Mouse (Mus musculus): ENCODE data around the gene Irgq. TPM values are rescaled to one million over a fixed set of nuclear protein-coding genes. Genes with fewer than 3 reads are reported as not detected.

Gene Irgq
- polyA plus RNA-seq, 1 experiment from 2014 or later, result 8.0 TPM

DNA sequence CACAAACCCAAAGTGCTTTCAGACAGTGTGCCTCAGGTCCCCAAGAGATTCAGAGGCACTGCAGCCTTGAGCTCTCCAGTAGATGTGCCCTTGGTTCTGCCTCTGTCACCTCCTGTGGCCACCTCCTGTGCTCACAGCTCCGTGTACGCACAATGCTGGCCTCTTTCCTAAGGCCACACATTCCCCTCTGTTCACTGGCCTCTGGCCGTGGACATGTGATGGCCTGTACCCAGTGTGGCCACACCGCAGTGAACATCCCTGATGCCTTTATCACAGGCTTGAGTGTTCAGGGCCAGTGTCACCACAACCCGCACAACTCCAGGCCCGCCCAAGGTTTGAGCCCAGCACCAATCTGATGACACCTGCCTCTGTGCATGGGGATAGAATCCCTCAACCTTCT is 54.4 kb downstream of the Irgq start:
- WGBS, result 83% methylated on average over 6 of the region's 6 CpGs
- peaks cover 2 to 7% of the 10 kb centered on the region in 2 experiments; a peak in 3 of 4 replicates for H3K4me1 ChIP-seq (ENCODE audit: control insufficient read depth in 2 of 2, insufficient read depth in 2 of 2, low read length in 2 of 2)
- no peak overlapping the region for H3K4me2 ChIP-seq (ENCODE audit: low read length)
- no peak overlapping the region for H3K4me3 ChIP-seq (ENCODE audit: control insufficient read depth in 1 of 2, insufficient read depth in 1 of 2, low read depth in 1 of 2, low read length in 2 of 2)
- no peaks in the 10 kb centered on the region for H3K36me3 ChIP-seq (ENCODE audit: control insufficient read depth, insufficient read depth, low read length)
- ATAC-seq (ENCODE audit: insufficient number of reproducible peaks, insufficient read depth, low FRiP score, low read depth), result no peak
- H3K27ac ChIP-seq (replicated peaks in 1 of 2; ENCODE audit: control insufficient read depth in 1 of 2, insufficient read depth in 1 of 2, low read depth in 2 of 2, low read length in 2 of 2), result no peak overlapping the region
- H3K9me3 ChIP-seq (ENCODE audit: control insufficient read depth, low read length), result no peaks in the 10 kb centered on the region
- H3K27me3 ChIP-seq (ENCODE audit: control insufficient read depth, insufficient read depth, low read length), result peaks cover 37% of the 10 kb centered on the region
- no peak overlapping the region for H3K9ac ChIP-seq (ENCODE audit: low read length)

DNA sequence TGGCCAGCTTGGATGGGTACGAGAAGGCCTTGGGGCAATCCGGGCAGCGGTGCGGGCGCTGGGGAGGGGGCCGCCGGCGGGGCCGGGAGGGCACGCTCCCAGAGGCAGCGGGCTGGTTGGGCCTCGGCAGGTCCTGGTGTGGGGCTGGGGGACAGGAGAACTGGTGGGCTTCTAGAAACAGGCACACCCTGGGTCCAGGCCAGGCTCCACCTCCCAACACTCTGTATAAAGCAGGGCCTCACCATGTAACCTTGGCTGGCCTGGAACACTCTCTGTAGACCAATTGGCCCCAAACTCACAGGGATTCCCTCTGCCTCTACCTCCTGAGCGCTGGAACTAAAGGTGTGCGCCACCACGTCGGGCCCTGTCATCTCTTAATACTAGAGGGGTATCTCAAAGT is 55.5 kb downstream of the Irgq start:
- peaks cover 2 to 7% of the 10 kb centered on the region in 2 experiments; a peak in 3 of 4 replicates for H3K4me1 ChIP-seq (ENCODE audit: control insufficient read depth in 2 of 2, insufficient read depth in 2 of 2, low read length in 2 of 2)
- H3K27ac ChIP-seq (replicated peaks in 1 of 2; ENCODE audit: control insufficient read depth in 1 of 2, insufficient read depth in 1 of 2, low read depth in 2 of 2, low read length in 2 of 2), result no peak overlapping the region
- WGBS, result 29% methylated on average over 16 of the region's 16 CpGs
- no peak overlapping the region for H3K9ac ChIP-seq (ENCODE audit: low read length)
- no peak overlapping the region for H3K4me2 ChIP-seq (ENCODE audit: low read length)
- peaks cover 37% of the 10 kb centered on the region for H3K27me3 ChIP-seq (ENCODE audit: control insufficient read depth, insufficient read depth, low read length)
- no peak overlapping the region for H3K4me3 ChIP-seq (ENCODE audit: control insufficient read depth in 1 of 2, insufficient read depth in 1 of 2, low read depth in 1 of 2, low read length in 2 of 2)
- H3K36me3 ChIP-seq (ENCODE audit: control insufficient read depth, insufficient read depth, low read length), result no peaks in the 10 kb centered on the region
- no peaks in the 10 kb centered on the region for H3K9me3 ChIP-seq (ENCODE audit: control insufficient read depth, low read length)
- no peak for ATAC-seq (ENCODE audit: insufficient number of reproducible peaks, insufficient read depth, low FRiP score, low read depth)

DNA sequence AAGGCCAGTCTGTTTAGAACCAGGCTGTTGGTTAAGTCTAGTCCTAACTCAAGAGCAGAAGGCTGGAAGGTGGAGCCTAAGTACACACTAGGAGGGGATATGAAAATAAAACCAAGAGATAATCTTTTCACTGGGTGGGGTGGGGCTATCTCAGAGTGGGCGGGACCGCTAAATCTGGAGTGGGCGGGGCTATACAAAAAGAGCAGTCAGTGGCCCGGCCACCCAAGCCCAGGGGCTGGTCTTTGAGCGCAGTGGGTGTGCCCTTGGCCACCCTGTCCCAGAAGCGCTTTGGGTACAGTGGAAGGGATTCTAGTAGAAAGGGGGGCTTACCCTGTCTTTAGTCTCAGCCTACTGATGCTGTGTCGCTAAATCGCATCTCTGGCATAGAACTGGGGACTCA is 56.3 kb downstream of the Irgq start:
- 7% methylated on average over 8 of the region's 8 CpGs for WGBS
- H3K4me1 ChIP-seq (ENCODE audit: control insufficient read depth in 2 of 2, insufficient read depth in 2 of 2, low read length in 2 of 2), result peaks cover 2 to 7% of the 10 kb centered on the region in 2 experiments; a peak in 3 of 4 replicates
- no peak overlapping the region for H3K27ac ChIP-seq (replicated peaks in 1 of 2; ENCODE audit: control insufficient read depth in 1 of 2, insufficient read depth in 1 of 2, low read depth in 2 of 2, low read length in 2 of 2)
- H3K9me3 ChIP-seq (ENCODE audit: control insufficient read depth, low read length), result no peaks in the 10 kb centered on the region
- H3K9ac ChIP-seq (ENCODE audit: low read length), result no peak overlapping the region
- no peaks in the 10 kb centered on the region for H3K36me3 ChIP-seq (ENCODE audit: control insufficient read depth, insufficient read depth, low read length)
- peaks cover 37% of the 10 kb centered on the region for H3K27me3 ChIP-seq (ENCODE audit: control insufficient read depth, insufficient read depth, low read length)
- ATAC-seq (ENCODE audit: insufficient number of reproducible peaks, insufficient read depth, low FRiP score, low read depth), result 0 out of 2 replicates have a peak, but pooled peaks have one; percentile 23
- H3K4me3 ChIP-seq (ENCODE audit: control insufficient read depth in 1 of 2, insufficient read depth in 1 of 2, low read depth in 1 of 2, low read length in 2 of 2), result peak overlapping the region; percentile 47 to 55; a peak in 3 of 4 replicates
- H3K4me2 ChIP-seq (ENCODE audit: low read length), result peak overlapping the region; percentile 69

DNA sequence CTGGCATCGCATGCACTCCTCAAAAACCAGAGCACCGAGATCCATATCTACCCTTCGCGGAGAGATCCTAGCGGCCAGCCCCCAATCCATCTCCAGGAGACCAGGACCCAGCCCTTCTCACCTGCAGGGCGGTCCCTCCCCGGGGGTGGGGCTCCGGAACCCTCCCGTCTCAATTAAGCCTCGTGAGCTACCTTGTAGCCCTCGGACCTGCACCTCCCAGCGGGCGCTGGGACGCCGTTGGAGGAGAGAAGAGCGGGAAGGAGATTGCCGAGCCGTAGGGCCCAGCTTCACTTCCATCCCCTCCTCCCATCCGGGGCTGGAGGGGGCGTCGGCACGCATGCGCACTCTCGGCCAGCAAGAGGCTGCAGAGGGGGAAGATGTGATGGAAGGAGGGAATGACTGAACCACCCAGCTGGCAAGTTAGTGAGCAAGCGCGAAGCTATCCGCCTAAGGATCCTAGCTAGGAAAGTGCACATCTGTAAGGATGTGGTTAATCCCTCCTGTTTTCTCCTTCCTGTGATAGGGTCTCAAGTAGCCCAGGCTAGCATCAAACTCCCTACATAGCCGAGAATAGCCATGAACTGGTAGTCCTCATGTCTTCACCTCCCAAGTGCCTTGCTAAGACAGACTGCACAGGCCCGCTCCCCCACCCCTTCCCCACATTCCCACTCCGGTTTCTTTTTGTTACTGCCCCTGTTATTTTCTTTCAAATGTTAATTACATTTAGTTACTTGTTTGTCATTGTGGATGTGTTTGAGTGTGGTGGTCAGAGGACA is 57.0 kb downstream of the Irgq start, which contains the start of the genes Ethe1 and Zfp575:
Gene Ethe1 (plus strand): TSS at position 214 of the 776 bp plus-strand sequence.
Gene Zfp575 (minus strand): TSS at position 312 of the 776 bp plus-strand sequence.
- H3K4me3 ChIP-seq (ENCODE audit: control insufficient read depth in 1 of 2, insufficient read depth in 1 of 2, low read depth in 1 of 2, low read length in 2 of 2), result peak within 1 kb of the TSS; percentile 47 to 55
- no peaks in the 10 kb centered on the region for H3K36me3 ChIP-seq (ENCODE audit: control insufficient read depth, insufficient read depth, low read length)
- H3K9me3 ChIP-seq (ENCODE audit: control insufficient read depth, low read length), result no peaks in the 10 kb centered on the region
- WGBS, result 9% methylated on average over 30 of the region's 30 CpGs
- H3K27me3 ChIP-seq (ENCODE audit: control insufficient read depth, insufficient read depth, low read length), result peaks cover 37% of the 10 kb centered on the region
- peaks cover 2 to 7% of the 10 kb centered on the region in 2 experiments; a peak in 3 of 4 replicates for H3K4me1 ChIP-seq (ENCODE audit: control insufficient read depth in 2 of 2, insufficient read depth in 2 of 2, low read length in 2 of 2)
- peak within 1 kb of the TSS; percentile 56; the same call in 1 of the 2 replicates for H3K9ac ChIP-seq (ENCODE audit: low read length)
- no peak within 1 kb of the TSS for H3K27ac ChIP-seq (replicated peaks in 1 of 2; ENCODE audit: control insufficient read depth in 1 of 2, insufficient read depth in 1 of 2, low read depth in 2 of 2, low read length in 2 of 2)
- peak within 1 kb of the TSS; percentile 69 for H3K4me2 ChIP-seq (ENCODE audit: low read length)
- no peak for ATAC-seq (ENCODE audit: insufficient number of reproducible peaks, insufficient read depth, low FRiP score, low read depth)

Other genes with a start within 250 kb of the Irgq start
- 12.9 and 15.9 TPM in 2 replicates for gene Zfp61, start 229.5 kb upstream of the Irgq start, polyA plus RNA-seq (2014; fragmentation: Nextera tagmentation; extraction: Ambion mirVana)
- 4.5 and 6.3 TPM in 2 replicates for gene Zfp94, start 214.0 kb upstream of the Irgq start, polyA plus RNA-seq (2014; fragmentation: Nextera tagmentation; extraction: Ambion mirVana)
- gene Tescl, start 196.8 kb upstream of the Irgq start, polyA plus RNA-seq (2014; fragmentation: Nextera tagmentation; extraction: Ambion mirVana), result not detected in 2 replicates
- gene Lypd5, start 181.5 kb upstream of the Irgq start, polyA plus RNA-seq (2014; fragmentation: Nextera tagmentation; extraction: Ambion mirVana), result not detected in 2 replicates
- gene Kcnn4, start 160.4 kb upstream of the Irgq start, polyA plus RNA-seq (2014; fragmentation: Nextera tagmentation; extraction: Ambion mirVana), result 1.4 and 1.8 TPM in 2 replicates
- 18.4 and 20.7 TPM in 2 replicates for gene Smg9, start 131.1 kb upstream of the Irgq start, polyA plus RNA-seq (2014; fragmentation: Nextera tagmentation; extraction: Ambion mirVana)
- gene Irgc1, start 78.4 kb upstream of the Irgq start, polyA plus RNA-seq (2014; fragmentation: Nextera tagmentation; extraction: Ambion mirVana), result not detected in 2 replicates
- gene Plaur, start 68.2 kb upstream of the Irgq start, polyA plus RNA-seq (2014; fragmentation: Nextera tagmentation; extraction: Ambion mirVana), result 7.9 and 8.2 TPM in 2 replicates
- gene Cadm4, start 48.7 kb upstream of the Irgq start, polyA plus RNA-seq (2014; fragmentation: Nextera tagmentation; extraction: Ambion mirVana), result 0.46 and 0.47 TPM in 2 replicates
- 23.7 and 28.2 TPM in 2 replicates for gene Zfp428, start 23.7 kb upstream of the Irgq start, polyA plus RNA-seq (2014; fragmentation: Nextera tagmentation; extraction: Ambion mirVana)
- gene AC161166.1, start 18.2 kb upstream of the Irgq start, polyA plus RNA-seq (2014; fragmentation: Nextera tagmentation; extraction: Ambion mirVana), result 0.38 TPM in 1 of 2 replicates, not detected in the other
- gene Pinlyp, start 15.4 kb downstream of the Irgq start, polyA plus RNA-seq (2014; fragmentation: Nextera tagmentation; extraction: Ambion mirVana), result not detected in 2 replicates
- 54.6 and 57.4 TPM in 2 replicates for gene Xrcc1, start 15.6 kb downstream of the Irgq start, polyA plus RNA-seq (2014; fragmentation: Nextera tagmentation; extraction: Ambion mirVana)
- 24.8 and 26.2 TPM in 2 replicates for gene Ethe1, start 56.9 kb downstream of the Irgq start, polyA plus RNA-seq (2014; fragmentation: Nextera tagmentation; extraction: Ambion mirVana)
- 0.36 and 0.49 TPM in 2 replicates for gene Zfp575, start 57.0 kb downstream of the Irgq start, polyA plus RNA-seq (2014; fragmentation: Nextera tagmentation; extraction: Ambion mirVana)
- gene Phldb3, start 80.1 kb downstream of the Irgq start, polyA plus RNA-seq (2014; fragmentation: Nextera tagmentation; extraction: Ambion mirVana), result 0.08 TPM in 1 of 2 replicates, not detected in the other
- gene Lypd3, start 105.9 kb downstream of the Irgq start, polyA plus RNA-seq (2014; fragmentation: Nextera tagmentation; extraction: Ambion mirVana), result not detected in 2 replicates
- gene Tex101, start 146.0 kb downstream of the Irgq start, polyA plus RNA-seq (2014; fragmentation: Nextera tagmentation; extraction: Ambion mirVana), result not detected in 2 replicates
- not detected in 2 replicates for gene BC049730, start 178.6 kb downstream of the Irgq start, polyA plus RNA-seq (2014; fragmentation: Nextera tagmentation; extraction: Ambion mirVana)
- gene Gm4763, start 196.2 kb downstream of the Irgq start, polyA plus RNA-seq (2014; fragmentation: Nextera tagmentation; extraction: Ambion mirVana), result not detected in 2 replicates
- gene Cd177, start 229.6 kb downstream of the Irgq start, polyA plus RNA-seq (2014; fragmentation: Nextera tagmentation; extraction: Ambion mirVana), result not detected in 2 replicates
- not detected in 2 replicates for gene Ceacam10, start 246.5 kb downstream of the Irgq start, polyA plus RNA-seq (2014; fragmentation: Nextera tagmentation; extraction: Ambion mirVana)